Mouse (Mus musculus): ENCODE results near the gene Jaml. TPM values are rescaled to one million over a fixed set of nuclear protein-coding genes. Genes with fewer than 3 reads are reported as not detected.

The Jaml gene
- total RNA-seq, 4 experiments from 2014 or later = not detected

- DNase-seq (ENCODE audit: low spot score) = peak; percentile 62
Observed at GRCm38 (mm10) chr9:45121769-45122168, 42.8 kb downstream of the Jaml start.

GRCm38 (mm10) chr9:45122209-45122761, 43.3 kb downstream of the Jaml start:
- no peak for DNase-seq (ENCODE audit: low spot score)

- DNase-seq (ENCODE audit: low spot score) = no peak
Observed at GRCm38 (mm10) chr9:45125211-45125610, 46.2 kb downstream of the Jaml start.

GRCm38 (mm10) chr9:45126941-45127340, 48.0 kb downstream of the Jaml start:
- DNase-seq (ENCODE audit: low spot score) = no peak

GRCm38 (mm10) chr9:45130119-45130518, 51.1 kb downstream of the Jaml start:
- DNase-seq (ENCODE audit: low spot score) = no peak

- peak; percentile 37 for DNase-seq (ENCODE audit: low spot score)
Observed at GRCm38 (mm10) chr9:45133484-45134310, 54.7 kb downstream of the Jaml start.

GRCm38 (mm10) chr9:45136442-45137169, 57.6 kb downstream of the Jaml start:
- DNase-seq (ENCODE audit: low spot score) = no peak

GRCm38 (mm10) chr9:45138191-45139032, 59.4 kb downstream of the Jaml start, which contains the start of gene Scn4b:
Gene Scn4b (plus strand): TSS chr9:45138395.
- no peak for DNase-seq (ENCODE audit: low spot score)

GRCm38 (mm10) chr9:45139082-45139481, 60.1 kb downstream of the Jaml start:
- DNase-seq (ENCODE audit: low spot score) = no peak

GRCm38 (mm10) chr9:45140945-45141344, 62.0 kb downstream of the Jaml start:
- DNase-seq (ENCODE audit: low spot score) = no peak

GRCm38 (mm10) chr9:45142686-45143085, 63.7 kb downstream of the Jaml start:
- DNase-seq (ENCODE audit: low spot score) = no peak

GRCm38 (mm10) chr9:45145533-45146266, 66.7 kb downstream of the Jaml start:
- DNase-seq (ENCODE audit: low spot score) = no peak

- peak; percentile 63 for DNase-seq (ENCODE audit: low spot score)
Observed at GRCm38 (mm10) chr9:45146267-45146597, 67.2 kb downstream of the Jaml start.

GRCm38 (mm10) chr9:45150933-45151332, 72.0 kb downstream of the Jaml start:
- no peak for DNase-seq (ENCODE audit: low spot score)

GRCm38 (mm10) chr9:45153361-45153760, 74.4 kb downstream of the Jaml start:
- no peak for DNase-seq (ENCODE audit: low spot score)

Other genes with a start within 250 kb of the Jaml start
- gene Kmt2a, start 197.9 kb upstream of the Jaml start, total RNA-seq (2022) = 10 to 100 TPM; 22.2 to 33.6 (median 29.8) TPM
- 1,000 to 10,000 TPM; 1,427 to 1,918 (median 1,690) TPM for gene Atp5l, start 158.4 kb upstream of the Jaml start, total RNA-seq (2022)
- 10 to 100 TPM; 33.8 to 42.1 (median 35.3) TPM for gene Ube4a, start 113.6 kb upstream of the Jaml start, total RNA-seq (2022)
- gene Cd3g, start 98.8 kb upstream of the Jaml start, total RNA-seq (2022) = 1 to 10 TPM in 2 of 4 experiments, under 1 TPM in 2; 0.34 to 1.2 (median 0.75) TPM
- not detected for gene Cd3d, start 97.4 kb upstream of the Jaml start, total RNA-seq (2022)
- 1 to 10 TPM in 2 of 4 experiments, not detected in 2; 1.3 to 1.5 TPM for gene Cd3e, start 69.6 kb upstream of the Jaml start, total RNA-seq (2022)
- gene Mpzl2, start 39.4 kb upstream of the Jaml start, total RNA-seq (2022) = 1 to 10 TPM in 1 of 4 experiments, under 1 TPM in 3; 0.50 to 1.5 (median 0.88) TPM
- gene Mpzl3, start 24.0 kb upstream of the Jaml start, total RNA-seq (2022) = 1 to 10 TPM; 1.9 to 3.7 (median 3.1) TPM
- 1 to 10 TPM in 2 of 4 experiments, under 1 TPM in 2; 0.81 to 1.4 (median 1.1) TPM for gene Scn2b, start 38.6 kb downstream of the Jaml start, total RNA-seq (2022)
- 10 to 100 TPM; 30.2 to 58.6 (median 38.0) TPM for gene Scn4b, start 59.2 kb downstream of the Jaml start, total RNA-seq (2022)
- gene BC049352, start 102.8 kb downstream of the Jaml start, total RNA-seq (2022) = not detected
- gene Tmprss4, start 124.9 kb downstream of the Jaml start, total RNA-seq (2022) = not detected
- gene Il10ra, start 190.0 kb downstream of the Jaml start, total RNA-seq (2022) = 1 to 10 TPM; 1.1 to 2.7 (median 1.3) TPM
- gene Tmprss13, start 239.9 kb downstream of the Jaml start, total RNA-seq (2022) = 1 to 10 TPM; 5.9 to 9.3 (median 7.7) TPM

Data from heart, adult 8-10 months (tissue).